Mouse (Mus musculus): ENCODE data around the gene D7Ertd443e.
A peak's percentile ranks its signal among the peaks of the same experiment; 100 is the strongest.

Gene D7Ertd443e

GRCm38 (mm10) chr7:134272956-134273355 lies 112.5 kb downstream of the D7Ertd443e start:
- H3K27me3 ChIP-seq (ENCODE audit: insufficient read depth, low read length) = no peaks in the 10 kb centered on the region
- no peaks in the 10 kb centered on the region for H3K36me3 ChIP-seq (ENCODE audit: insufficient read depth, low read length)
- peaks cover 18% of the 10 kb centered on the region for H3K4me1 ChIP-seq (replicated peaks; ENCODE audit: low read depth, low read length)
- no peak overlapping the region; the same call in 1 of the 2 replicates for H3K4me3 ChIP-seq (replicated peaks; ENCODE audit: low read length)
- peaks cover 11% of the 10 kb centered on the region for H3K9me3 ChIP-seq (ENCODE audit: low read length)
- TF ChIP-seq NANOG (IDR thresholded peaks at IDR 0.05; ENCODE audit: borderline replicate concordance, low read length) = no peak
- TF ChIP-seq POU5F1 (IDR thresholded peaks at IDR 0.05; ENCODE audit: borderline replicate concordance, low read length) = no peak
- no peak for TF ChIP-seq CTCF (conservative IDR thresholded peaks at IDR 0.05; ENCODE audit: low read length)

- Histone ChIP-seq H3K9me3 (ENCODE audit: low read length) (peaks cover 11% of the 10 kb centered on the region), H3K4me3 (replicated peaks; ENCODE audit: low read length) (no peak overlapping the region; the same call in 1 of the 2 replicates), H3K4me1 (replicated peaks; ENCODE audit: low read depth, low read length) (peaks cover 18% of the 10 kb centered on the region), H3K36me3 (ENCODE audit: insufficient read depth, low read length) (no peaks in the 10 kb centered on the region), H3K27me3 (ENCODE audit: insufficient read depth, low read length) (no peaks in the 10 kb centered on the region)
- no peak for TF ChIP-seq POU5F1 (IDR thresholded peaks at IDR 0.05; ENCODE audit: borderline replicate concordance, low read length)
- TF ChIP-seq NANOG (IDR thresholded peaks at IDR 0.05; ENCODE audit: borderline replicate concordance, low read length) = 0 out of 2 replicates have a peak, but pooled peaks have one; percentile 36
Observed at GRCm38 (mm10) chr7:134272421-134272820, 113.0 kb downstream of the D7Ertd443e start.

- peaks cover 29% of the 10 kb centered on the region for H3K4me1 ChIP-seq (replicated peaks; ENCODE audit: low read depth, low read length)
- no peaks in the 10 kb centered on the region for H3K36me3 ChIP-seq (ENCODE audit: insufficient read depth, low read length)
- no peak overlapping the region for H3K4me3 ChIP-seq (replicated peaks; ENCODE audit: low read length)
- TF ChIP-seq CTCF (conservative IDR thresholded peaks at IDR 0.05; ENCODE audit: low read length) (no peak), NANOG (IDR thresholded peaks at IDR 0.05; ENCODE audit: borderline replicate concordance, low read length) (no peak), POU5F1 (IDR thresholded peaks at IDR 0.05; ENCODE audit: borderline replicate concordance, low read length) (no peak)
- no peaks in the 10 kb centered on the region for H3K9me3 ChIP-seq (ENCODE audit: low read length)
- H3K27me3 ChIP-seq (ENCODE audit: insufficient read depth, low read length) = peaks cover 2% of the 10 kb centered on the region; the same call in 1 of the 2 replicates
Observed at GRCm38 (mm10) chr7:134265783-134266182, 119.7 kb downstream of the D7Ertd443e start.

GRCm38 (mm10) chr7:134263146-134263906 lies 122.1 kb downstream of the D7Ertd443e start:
- H3K36me3 ChIP-seq (ENCODE audit: insufficient read depth, low read length) = no peaks in the 10 kb centered on the region
- peak; percentile 82 for TF ChIP-seq CTCF (conservative IDR thresholded peaks at IDR 0.05; ENCODE audit: low read length)
- TF ChIP-seq POU5F1 (IDR thresholded peaks at IDR 0.05; ENCODE audit: borderline replicate concordance, low read length) = no peak
- TF ChIP-seq NANOG (IDR thresholded peaks at IDR 0.05; ENCODE audit: borderline replicate concordance, low read length) = no peak
- H3K4me1 ChIP-seq (replicated peaks; ENCODE audit: low read depth, low read length) = peaks cover 33% of the 10 kb centered on the region

GRCm38 (mm10) chr7:134261003-134261701 lies 124.3 kb downstream of the D7Ertd443e start:
- TF ChIP-seq NANOG (IDR thresholded peaks at IDR 0.05; ENCODE audit: borderline replicate concordance, low read length) (no peak), POU5F1 (IDR thresholded peaks at IDR 0.05; ENCODE audit: borderline replicate concordance, low read length) (no peak), CTCF (conservative IDR thresholded peaks at IDR 0.05; ENCODE audit: low read length) (no peak)

More at GRCm38 (mm10) chr7:134263146-134263906, 122.1 kb downstream of the D7Ertd443e start:
- no peaks in the 10 kb centered on the region for H3K9me3 ChIP-seq (ENCODE audit: low read length)
- H3K4me3 ChIP-seq (replicated peaks; ENCODE audit: low read length) = no peak overlapping the region
- peaks cover 2% of the 10 kb centered on the region; the same call in 1 of the 2 replicates for H3K27me3 ChIP-seq (ENCODE audit: insufficient read depth, low read length)

GRCm38 (mm10) chr7:134250273-134250870 lies 135.1 kb downstream of the D7Ertd443e start:
- no peak overlapping the region for H3K4me3 ChIP-seq (replicated peaks; ENCODE audit: low read length)
- peaks cover 14% of the 10 kb centered on the region for H3K4me1 ChIP-seq (replicated peaks; ENCODE audit: low read depth, low read length)
- TF ChIP-seq CTCF (conservative IDR thresholded peaks at IDR 0.05; ENCODE audit: low read length) (no peak), NANOG (IDR thresholded peaks at IDR 0.05; ENCODE audit: borderline replicate concordance, low read length) (no peak), POU5F1 (IDR thresholded peaks at IDR 0.05; ENCODE audit: borderline replicate concordance, low read length) (no peak)
- H3K36me3 ChIP-seq (ENCODE audit: insufficient read depth, low read length) = no peaks in the 10 kb centered on the region
- no peaks in the 10 kb centered on the region for H3K27me3 ChIP-seq (ENCODE audit: insufficient read depth, low read length)
- H3K9me3 ChIP-seq (ENCODE audit: low read length) = no peaks in the 10 kb centered on the region

More at GRCm38 (mm10) chr7:134261003-134261701, 124.3 kb downstream of the D7Ertd443e start:
- H3K4me3 ChIP-seq (replicated peaks; ENCODE audit: low read length) = no peak overlapping the region
- H3K27me3 ChIP-seq (ENCODE audit: insufficient read depth, low read length) = no peaks in the 10 kb centered on the region
- H3K9me3 ChIP-seq (ENCODE audit: low read length) = no peaks in the 10 kb centered on the region
- H3K4me1 ChIP-seq (replicated peaks; ENCODE audit: low read depth, low read length) = peaks cover 33% of the 10 kb centered on the region
- no peaks in the 10 kb centered on the region for H3K36me3 ChIP-seq (ENCODE audit: insufficient read depth, low read length)

GRCm38 (mm10) chr7:134248041-134248440 lies 137.4 kb downstream of the D7Ertd443e start:
- Histone ChIP-seq H3K9me3 (ENCODE audit: low read length) (no peaks in the 10 kb centered on the region), H3K4me1 (replicated peaks; ENCODE audit: low read depth, low read length) (peaks cover 14% of the 10 kb centered on the region), H3K27me3 (ENCODE audit: insufficient read depth, low read length) (no peaks in the 10 kb centered on the region), H3K4me3 (replicated peaks; ENCODE audit: low read length) (no peak overlapping the region), H3K36me3 (ENCODE audit: insufficient read depth, low read length) (no peaks in the 10 kb centered on the region)
- TF ChIP-seq POU5F1 (IDR thresholded peaks at IDR 0.05; ENCODE audit: borderline replicate concordance, low read length) (no peak), CTCF (conservative IDR thresholded peaks at IDR 0.05; ENCODE audit: low read length) (no peak), NANOG (IDR thresholded peaks at IDR 0.05; ENCODE audit: borderline replicate concordance, low read length) (no peak)

GRCm38 (mm10) chr7:134246624-134247023 lies 138.8 kb downstream of the D7Ertd443e start:
- H3K9me3 ChIP-seq (ENCODE audit: low read length) = no peaks in the 10 kb centered on the region
- H3K27me3 ChIP-seq (ENCODE audit: insufficient read depth, low read length) = no peaks in the 10 kb centered on the region
- peaks cover 17% of the 10 kb centered on the region for H3K4me1 ChIP-seq (replicated peaks; ENCODE audit: low read depth, low read length)
- no peaks in the 10 kb centered on the region for H3K36me3 ChIP-seq (ENCODE audit: insufficient read depth, low read length)
- no peak overlapping the region for H3K4me3 ChIP-seq (replicated peaks; ENCODE audit: low read length)
- TF ChIP-seq POU5F1 (IDR thresholded peaks at IDR 0.05; ENCODE audit: borderline replicate concordance, low read length) = no peak
- peak; percentile 42; the same call in 1 of the 2 replicates for TF ChIP-seq NANOG (IDR thresholded peaks at IDR 0.05; ENCODE audit: borderline replicate concordance, low read length)
- TF ChIP-seq CTCF (conservative IDR thresholded peaks at IDR 0.05; ENCODE audit: low read length) = no peak
